Mouse (Mus musculus) MEL (cell line): ENCODE data around the gene Olfr1056. TPM values are rescaled to one million over a fixed set of nuclear protein-coding genes. Genes with fewer than 3 reads are reported as not detected.
"Not testable (repeated sequence)": the region's sequence is repeated elsewhere in the genome, so short reads cannot be mapped to it uniquely, and the experiment has no call there.

Experiments
- DNase-seq: peaks from one replicate; pipeline ENCODE4 v3.0.0; 2011; ENCODE audit warnings: low read depth, low spot score
- H3K27ac ChIP-seq: 2 replicates; pipeline ENCODE4 v1.5.1; 2012; ENCODE audit warnings: low read depth, mild to moderate bottlenecking, control low read depth, low read length, moderate library complexity; ENCODE audit not compliant: control insufficient read depth
- H3K27me3 ChIP-seq, 2 experiments: fragments of 150-350 bp in 1 of 2; sonication (generic) in 1 of 2; 2 replicates each; pipeline ENCODE4 v1.6.1; 2012; ENCODE audit warnings: low read length in 2 of 2, mild to moderate bottlenecking in 2 of 2, improper control_type of control experiment in 1 of 2, moderate library complexity in 1 of 2; ENCODE audit not compliant: insufficient read depth in 2 of 2, control insufficient read depth in 1 of 2
- H3K36me3 ChIP-seq, 2 experiments: 2 replicates each; pipeline ENCODE4 v1.6.1; 2012 to 2014; ENCODE audit warnings: low read length in 2 of 2, improper control_type of control experiment in 1 of 2, inconsistent platforms in 1 of 2, mild to moderate bottlenecking in 1 of 2; ENCODE audit not compliant: insufficient read depth in 2 of 2, control insufficient read depth in 1 of 2
- H3K4me1 ChIP-seq, 2 experiments: fragments of 150-350 bp in 1 of 2; sonication (generic) in 1 of 2; 2 replicates each; pipeline ENCODE4 v1.6.1; 2012; ENCODE audit warnings: low read length in 2 of 2, improper control_type of control experiment in 1 of 2, mild to moderate bottlenecking in 1 of 2; ENCODE audit not compliant: insufficient read depth in 2 of 2, control insufficient read depth in 1 of 2
- H3K4me3 ChIP-seq, 2 experiments: fragments of 150-350 bp in 1 of 2; sonication (generic) in 1 of 2; 2 replicates each; pipeline ENCODE4 v1.5.1; 2012; ENCODE audit warnings: low read depth in 2 of 2, low read length in 2 of 2, mild to moderate bottlenecking in 2 of 2, moderate library complexity in 2 of 2, control low read depth in 1 of 2, improper control_type of control experiment in 1 of 2; ENCODE audit not compliant: control insufficient read depth in 1 of 2, insufficient read depth in 1 of 2
- H3K79me2 ChIP-seq: 2 replicates; pipeline ENCODE4 v1.6.1; 2012; ENCODE audit warnings: mild to moderate bottlenecking, low read length, moderate library complexity; ENCODE audit not compliant: control insufficient read depth, poor library complexity, insufficient read depth
- H3K9ac ChIP-seq: 2 replicates; pipeline ENCODE4 v1.6.1; 2012; ENCODE audit warnings: low read depth, mild to moderate bottlenecking, control low read depth, low read length, moderate library complexity; ENCODE audit not compliant: control insufficient read depth, poor library complexity, severe bottlenecking
- H3K9me3 ChIP-seq: fragments of 150-350 bp; sonication (generic); replicated peaks from 2 replicates; pipeline ENCODE4 v1.6.1; 2012; ENCODE audit warnings: mild to moderate bottlenecking, low read length, improper control_type of control experiment, moderate library complexity; ENCODE audit not compliant: insufficient read depth
- BHLHE40 ChIP-seq: IDR thresholded peaks from 2 replicates; pipeline ENCODE4 v1.6.1; 2012; ENCODE audit warnings: low read depth, mild to moderate bottlenecking, inconsistent platforms, low read length, improper control_type of control experiment, borderline replicate concordance
- CHD2 ChIP-seq: IDR thresholded peaks from 2 replicates; pipeline ENCODE4 v1.6.1; 2011; ENCODE audit warnings: low read length, improper control_type of control experiment
- CTCF ChIP-seq, 3 experiments: IDR thresholded peaks in 2 of 3; conservative IDR thresholded peaks in 1 of 3; 2 replicates each; pipeline ENCODE4 v1.5.1; 2011 to 2012; ENCODE audit warnings: low read length in 3 of 3, low read depth in 2 of 3, mild to moderate bottlenecking in 2 of 3, improper control_type of control experiment in 1 of 3, inconsistent platforms in 1 of 3, mixed read lengths in 1 of 3, moderate library complexity in 1 of 3; ENCODE audit not compliant: control insufficient read depth in 1 of 3, insufficient read depth in 1 of 3, poor library complexity in 1 of 3, severe bottlenecking in 1 of 3
- E2F4 ChIP-seq: IDR thresholded peaks from 2 replicates; pipeline ENCODE4 v1.6.1; 2011; ENCODE audit warnings: low read depth, low read length, improper control_type of control experiment, borderline replicate concordance
- GATA1 ChIP-seq: IDR thresholded peaks from 2 replicates; pipeline ENCODE4 v1.6.1; 2011; ENCODE audit warnings: low read depth, low read length, improper control_type of control experiment
- KAT2A ChIP-seq: conservative IDR thresholded peaks from 2 replicates; pipeline ENCODE4 v1.6.1; 2012; ENCODE audit warnings: low read depth, low read length, improper control_type of control experiment, inconsistent platforms
- MAZ ChIP-seq: IDR thresholded peaks from 2 replicates; pipeline ENCODE4 v1.6.1; 2012; ENCODE audit warnings: low read depth, mild to moderate bottlenecking, inconsistent platforms, low read length, improper control_type of control experiment
- MYB ChIP-seq: IDR thresholded peaks from 2 replicates; pipeline ENCODE4 v1.6.1; 2011; ENCODE audit warnings: mild to moderate bottlenecking, low read depth, low read length, improper control_type of control experiment
- MYC ChIP-seq: IDR thresholded peaks from 2 replicates; pipeline ENCODE4 v1.6.1; 2011; ENCODE audit warnings: low read depth, mild to moderate bottlenecking, low read length, improper control_type of control experiment, moderate library complexity
- NELFE ChIP-seq: IDR thresholded peaks from 2 replicates; pipeline ENCODE4 v1.6.1; 2011; ENCODE audit warnings: low read depth, low read length, improper control_type of control experiment
- POLR2A ChIP-seq, 2 experiments: IDR thresholded peaks; 2 replicates each; pipeline ENCODE4 v1.6.1; 2011 to 2012; ENCODE audit warnings: low read length in 2 of 2, mild to moderate bottlenecking in 2 of 2, control low read depth in 1 of 2, improper control_type of control experiment in 1 of 2, low read depth in 1 of 2, moderate library complexity in 1 of 2; ENCODE audit not compliant: control insufficient read depth in 1 of 2, insufficient read depth in 1 of 2, poor library complexity in 1 of 2
- SIN3A ChIP-seq: IDR thresholded peaks from 2 replicates; pipeline ENCODE4 v1.6.1; 2012; ENCODE audit warnings: low read length, improper control_type of control experiment, inconsistent platforms
- SMC3 ChIP-seq: IDR thresholded peaks from 2 replicates; pipeline ENCODE4 v1.6.1; 2011; ENCODE audit warnings: low read depth, low read length, improper control_type of control experiment
- TAL1 ChIP-seq: IDR thresholded peaks from 2 replicates; pipeline ENCODE4 v1.6.1; 2012; ENCODE audit warnings: mild to moderate bottlenecking, inconsistent platforms, low read length, moderate library complexity, mixed read lengths
- TBP ChIP-seq: IDR thresholded peaks from 2 replicates; pipeline ENCODE4 v1.8.0; 2011; ENCODE audit warnings: low read depth, low read length, improper control_type of control experiment
- UBTF ChIP-seq: IDR thresholded peaks from 2 replicates; pipeline ENCODE4 v1.6.1; 2012; ENCODE audit warnings: low read depth, mild to moderate bottlenecking, inconsistent platforms, low read length, improper control_type of control experiment, moderate library complexity, borderline replicate concordance; ENCODE audit not compliant: insufficient read depth
- USF1 ChIP-seq: IDR thresholded peaks from 2 replicates; pipeline ENCODE4 v1.6.1; 2014; ENCODE audit warnings: low read depth, mild to moderate bottlenecking, inconsistent platforms, low read length, improper control_type of control experiment, moderate library complexity
- ZC3H11A ChIP-seq: IDR thresholded peaks from 2 replicates; pipeline ENCODE4 v1.6.1; 2012; ENCODE audit warnings: low read depth, mild to moderate bottlenecking, inconsistent platforms, low read length, improper control_type of control experiment
- polyA plus RNA-seq, 2 experiments: library from polyadenylated mRNA; stranded (reverse) in 1 of 2; unstranded in 1 of 2; fragments of >175 nt in 1 of 2; fragments of >200 nt in 1 of 2; gene quantifications; 2 replicates each; pipeline versions ENCODE4 v1.2.1 to v1.2.4; 2012; ENCODE audit warnings: low replicate concordance in 2 of 2, low read depth in 1 of 2; ENCODE audit not compliant: insufficient read length in 2 of 2, insufficient read depth in 1 of 2, missing spikeins in 1 of 2
- total RNA-seq: library from RNA; depleted of rRNA; stranded (reverse); fragments of 300-350 nt; gene quantifications from 2 replicates; pipeline ENCODE4 v1.2.3, GENCODE M21; 2012; rRNA removed

Olfr1056 gene
- total RNA-seq, result not detected in 2 replicates
- polyA plus RNA-seq, result not detected

- TF ChIP-seq E2F4 (no peak), TBP (no peak)
- no peak within 1 kb of the TSS for H3K4me3 ChIP-seq
- DNase-seq, result no peak
- no peaks in the 10 kb centered on the region for H3K79me2 ChIP-seq
- H3K4me1 ChIP-seq, result no peaks in the 10 kb centered on the region
- H3K9me3 ChIP-seq, result no peaks in the 10 kb centered on the region
- no peaks in the 10 kb centered on the region for H3K27me3 ChIP-seq
- H3K36me3 ChIP-seq, result no peaks in the 10 kb centered on the region
- H3K27ac ChIP-seq, result no peak within 1 kb of the TSS
- H3K9ac ChIP-seq, result no peak within 1 kb of the TSS
Measured at GRCm38 (mm10) chr2:86362369-86362768, at the start of gene Olfr1056. Olfr1056 (minus strand) TSS chr2:86362469.

GRCm38 (mm10) chr2:86395114-86395513 lies 32.8 kb upstream of the Olfr1056 start:
- Histone ChIP-seq H3K9me3 (no peaks in the 10 kb centered on the region), H3K4me1 (no peaks in the 10 kb centered on the region), H3K79me2 (no peaks in the 10 kb centered on the region), H3K27ac (no peak overlapping the region), H3K9ac (no peak overlapping the region), H3K4me3 (no peak overlapping the region), H3K27me3 (no peaks in the 10 kb centered on the region), H3K36me3 (no peaks in the 10 kb centered on the region)
- DNase-seq, result no peak
- TF ChIP-seq SIN3A (no peak), ZC3H11A (no peak), SMC3 (no peak), CTCF (IDR thresholded peaks at IDR 0.05 in 2 of 3, conservative IDR thresholded peaks at IDR 0.05 in 1 of 3; ENCODE audit: control insufficient read depth in 1 of 3, insufficient read depth in 1 of 3, low read depth in 2 of 3, low read length in 3 of 3, poor library complexity in 1 of 3, severe bottlenecking in 1 of 3) (no peak), MAZ (no peak), MYB (no peak), TBP (no peak), GATA1 (no peak), UBTF (no peak), USF1 (no peak), NELFE (no peak), BHLHE40 (no peak), TAL1 (no peak), POLR2A (IDR thresholded peaks at IDR 0.05; ENCODE audit: control insufficient read depth in 1 of 2, insufficient read depth in 1 of 2, low read depth in 1 of 2, low read length in 2 of 2, poor library complexity in 1 of 2) (no peak), CHD2 (no peak), KAT2A (no peak), MYC (no peak)

GRCm38 (mm10) chr2:86388461-86388860 lies 26.2 kb upstream of the Olfr1056 start, which contains the start of gene Olfr1058:
Olfr1058 (minus strand) TSS chr2:86388561.
- not testable (repeated sequence) for H3K27me3 ChIP-seq, H3K4me3 ChIP-seq, H3K4me1 ChIP-seq, H3K9me3 ChIP-seq, DNase-seq, H3K27ac ChIP-seq, H3K79me2 ChIP-seq, H3K9ac ChIP-seq, H3K36me3 ChIP-seq
